Mouse (Mus musculus) liver, adult 2 months (tissue): Measurements from ENCODE around the gene Gk5. TPM values are rescaled to one million over a fixed set of nuclear protein-coding genes. Genes with fewer than 3 reads are reported as not detected.

Source experiments
- DNase-seq: peaks from one replicate; pipeline ENCODE4 v3.0.0-alpha.2; 2011; ENCODE audit warnings: low read depth, low spot score; ENCODE audit errors: extremely low read depth
- H3K27ac ChIP-seq: fragments of 200-500 bp; replicated peaks from 2 replicates; pipeline ENCODE4 v1.5.1; 2012; ENCODE audit warnings: low read depth, mild to moderate bottlenecking, control low read depth, inconsistent platforms, low read length; ENCODE audit not compliant: insufficient read depth
- H3K27me3 ChIP-seq: fragments of 200-500 bp; 2 replicates; pipeline ENCODE4 v1.6.1; 2012; ENCODE audit warnings: mild to moderate bottlenecking, moderate library complexity, low read length, inconsistent platforms; ENCODE audit not compliant: control insufficient read depth, insufficient read depth
- H3K36me3 ChIP-seq: fragments of 200-500 bp; 2 replicates; pipeline ENCODE4 v1.6.1; 2012; ENCODE audit warnings: low read length, inconsistent platforms; ENCODE audit not compliant: control insufficient read depth, insufficient read depth
- H3K4me1 ChIP-seq: fragments of 200-500 bp; 2 replicates; pipeline ENCODE4 v1.6.1; 2011; ENCODE audit warnings: low read length; ENCODE audit not compliant: control insufficient read depth, insufficient read depth
- H3K4me3 ChIP-seq: fragments of 200-500 bp; 2 replicates; pipeline ENCODE4 v1.5.1; 2011; ENCODE audit warnings: low read depth, mild to moderate bottlenecking, control low read depth, low read length, moderate library complexity; ENCODE audit not compliant: insufficient read depth
- H3K79me2 ChIP-seq: fragments of 200-500 bp; 2 replicates; pipeline ENCODE4 v1.6.1; 2012; ENCODE audit warnings: inconsistent platforms, mild to moderate bottlenecking, low read length, moderate library complexity; ENCODE audit not compliant: control insufficient read depth, insufficient read depth
- H3K9ac ChIP-seq: fragments of 200-500 bp; 2 replicates; pipeline ENCODE4 v1.6.1; 2012; ENCODE audit warnings: low read depth, mild to moderate bottlenecking, control low read depth, inconsistent platforms, low read length
- CTCF ChIP-seq: fragments of 200-500 bp; IDR thresholded peaks from 2 replicates; pipeline ENCODE4 v1.5.1; 2011; ENCODE audit warnings: low read depth, low read length, control low read depth
- POLR2A ChIP-seq: fragments of 200-500 bp; IDR thresholded peaks from 2 replicates; pipeline ENCODE4 v1.6.1; 2011; ENCODE audit warnings: low read length, control low read depth; ENCODE audit not compliant: insufficient read depth; ENCODE audit errors: extremely low read depth
- WGBS: fragments of 180-500 bp; shearing (Covaris S2); methylation state at CpG from one replicate; pipeline ENCODE4 v1.1.7; 2018; 5-methylcytosine and 5-hydroxymethylcytosine counted together
- polyA plus RNA-seq: library from polyadenylated mRNA; depleted of rRNA; stranded (reverse); fragments of >200 nt; gene quantifications from 2 replicates; pipeline ENCODE4 v1.2.3, GENCODE M21; 2012
- total RNA-seq: library from RNA; depleted of rRNA; stranded (reverse); fragments of >200 nt; gene quantifications from 2 replicates; pipeline ENCODE4 v1.2.3, GENCODE M21; 2014

The Gk5 gene
- total and polyA plus RNA-seq, 2 experiments = 0.06 to 0.37 TPM

DNA sequence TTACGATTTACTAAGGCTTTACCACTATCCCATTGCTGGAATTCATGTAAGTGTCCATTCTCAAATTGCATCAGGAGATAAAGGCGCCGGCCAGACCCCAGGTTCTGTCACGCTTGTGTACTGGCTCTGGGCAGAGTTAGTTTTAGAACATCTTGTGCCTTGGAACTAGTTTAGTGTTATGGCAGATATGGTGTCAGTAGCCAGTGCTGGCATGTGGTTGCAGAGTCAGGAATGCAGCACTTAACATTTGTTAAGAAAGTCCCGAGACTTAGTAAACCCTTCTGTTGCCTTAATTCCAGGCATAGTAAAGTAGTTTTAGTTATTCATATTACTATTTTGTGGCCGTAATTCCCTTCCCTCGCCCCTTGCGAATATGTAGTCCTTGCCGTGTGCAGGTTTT is 78.6 kb downstream of the Gk5 start:
- 0 out of 2 replicates have a peak, but pooled peaks cover 3% of the 10 kb centered on the region for H3K36me3 ChIP-seq
- H3K79me2 ChIP-seq = peaks cover 2% of the 10 kb centered on the region; the same call in 1 of the 2 replicates
- no peak overlapping the region for H3K27ac ChIP-seq
- no peak for TF ChIP-seq CTCF
- TF ChIP-seq POLR2A = no peak
- H3K4me3 ChIP-seq = no peak overlapping the region
- DNase-seq = no peak
- 75% methylated on average over 9 of the region's 9 CpGs for WGBS
- H3K9ac ChIP-seq = no peak overlapping the region
- H3K4me1 ChIP-seq = 0 out of 2 replicates have a peak, but pooled peaks cover 2% of the 10 kb centered on the region
- no peaks in the 10 kb centered on the region for H3K27me3 ChIP-seq

DNA sequence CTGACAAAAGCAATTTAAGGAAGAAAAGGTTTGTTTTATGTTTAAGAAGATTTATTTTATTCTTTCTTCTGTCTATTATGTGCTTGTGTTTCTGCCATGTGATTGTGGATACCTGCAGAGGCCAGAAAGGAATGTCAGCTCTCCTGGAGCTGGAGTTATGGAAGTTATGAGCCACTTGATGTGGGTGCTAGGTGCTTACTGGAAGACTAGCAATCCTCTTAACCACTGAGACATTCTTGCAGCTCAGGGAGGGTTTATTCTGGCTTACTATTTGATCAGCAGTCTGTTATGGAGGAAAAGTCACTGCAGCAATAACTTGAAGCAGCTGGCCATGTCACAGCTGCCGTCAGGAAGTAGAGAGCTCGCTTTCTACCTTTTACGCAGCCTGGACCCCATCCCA is 84.5 kb downstream of the Gk5 start:
- no peak overlapping the region for H3K4me3 ChIP-seq
- DNase-seq = no peak
- H3K36me3 ChIP-seq = peaks cover 12% of the 10 kb centered on the region
- no peak overlapping the region for H3K9ac ChIP-seq
- H3K27me3 ChIP-seq = no peaks in the 10 kb centered on the region
- no peak overlapping the region for H3K27ac ChIP-seq
- H3K79me2 ChIP-seq = peaks cover 2% of the 10 kb centered on the region; the same call in 1 of the 2 replicates
- 99% methylated on average over 3 of the region's 3 CpGs for WGBS
- no peaks in the 10 kb centered on the region for H3K4me1 ChIP-seq
- TF ChIP-seq POLR2A (no peak), CTCF (no peak)

DNA sequence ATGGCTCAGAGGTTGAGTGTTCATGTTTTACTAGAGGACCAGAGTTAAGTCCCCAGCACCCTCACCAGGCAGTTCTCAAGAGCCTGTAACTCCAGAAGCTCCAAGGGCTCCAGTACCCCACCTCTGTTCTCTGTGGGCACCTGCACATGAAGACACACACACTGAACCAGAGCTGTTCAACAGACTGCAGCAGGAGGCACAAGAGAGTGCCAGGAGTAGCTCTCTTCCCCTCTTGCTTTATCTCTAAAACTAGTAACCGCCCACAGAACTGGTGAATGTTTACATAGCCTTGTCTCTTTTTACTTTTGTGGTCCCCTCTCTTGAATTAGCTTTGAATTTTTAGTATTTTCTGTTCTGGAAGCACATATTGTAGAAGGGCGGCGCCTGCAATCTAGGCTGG is 88.3 kb downstream of the Gk5 start:
- H3K9ac ChIP-seq = no peak overlapping the region
- no peaks in the 10 kb centered on the region; the same call in 1 of the 2 replicates for H3K79me2 ChIP-seq
- peaks cover 11% of the 10 kb centered on the region for H3K36me3 ChIP-seq
- no peaks in the 10 kb centered on the region for H3K4me1 ChIP-seq
- WGBS = 95% methylated on average over 3 of the region's 3 CpGs
- H3K4me3 ChIP-seq = no peak overlapping the region
- no peak overlapping the region for H3K27ac ChIP-seq
- no peak for DNase-seq
- no peaks in the 10 kb centered on the region for H3K27me3 ChIP-seq
- TF ChIP-seq CTCF = no peak
- TF ChIP-seq POLR2A = no peak

DNA sequence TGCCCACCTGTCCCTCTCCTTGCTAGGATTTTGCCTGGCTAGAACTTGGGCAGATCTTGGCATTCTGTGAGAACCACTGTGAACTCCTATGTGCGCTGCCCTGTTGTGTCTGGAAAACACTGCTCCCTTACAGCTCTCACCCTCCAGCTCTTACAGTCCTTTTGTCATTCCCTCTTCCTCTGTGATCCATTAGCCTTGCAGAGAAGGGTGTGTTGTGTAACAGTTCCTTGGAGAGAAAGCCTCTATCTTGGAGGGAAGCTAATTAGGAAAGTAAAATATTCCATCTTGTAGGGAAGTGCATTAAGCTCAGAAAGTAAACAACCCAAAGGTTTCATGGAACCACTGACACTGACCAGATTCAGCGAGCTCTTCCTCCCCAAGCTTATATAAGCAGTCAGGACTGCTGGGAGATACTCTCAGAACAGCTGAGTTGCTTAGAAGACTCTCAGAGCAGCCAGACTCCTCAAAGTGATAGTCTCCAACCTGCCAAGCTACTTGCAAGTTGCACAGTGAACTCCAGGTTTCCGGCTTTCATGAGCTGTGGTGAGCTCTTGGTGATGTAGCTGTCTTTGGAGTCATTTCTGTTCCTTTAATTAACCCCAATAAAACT is 94.0 kb downstream of the Gk5 start:
- no peak overlapping the region for H3K9ac ChIP-seq
- H3K36me3 ChIP-seq = no peaks in the 10 kb centered on the region
- H3K4me1 ChIP-seq = peaks cover 4% of the 10 kb centered on the region; the same call in 1 of the 2 replicates
- peak; percentile 37 for DNase-seq
- WGBS = 89% methylated on average over 3 of the region's 3 CpGs
- H3K27me3 ChIP-seq = no peaks in the 10 kb centered on the region
- H3K27ac ChIP-seq = 0 out of 2 replicates have a peak overlapping the region, but pooled peaks have one; percentile 18
- no peaks in the 10 kb centered on the region; the same call in 1 of the 2 replicates for H3K79me2 ChIP-seq
- no peak for TF ChIP-seq CTCF
- no peak overlapping the region for H3K4me3 ChIP-seq

DNA sequence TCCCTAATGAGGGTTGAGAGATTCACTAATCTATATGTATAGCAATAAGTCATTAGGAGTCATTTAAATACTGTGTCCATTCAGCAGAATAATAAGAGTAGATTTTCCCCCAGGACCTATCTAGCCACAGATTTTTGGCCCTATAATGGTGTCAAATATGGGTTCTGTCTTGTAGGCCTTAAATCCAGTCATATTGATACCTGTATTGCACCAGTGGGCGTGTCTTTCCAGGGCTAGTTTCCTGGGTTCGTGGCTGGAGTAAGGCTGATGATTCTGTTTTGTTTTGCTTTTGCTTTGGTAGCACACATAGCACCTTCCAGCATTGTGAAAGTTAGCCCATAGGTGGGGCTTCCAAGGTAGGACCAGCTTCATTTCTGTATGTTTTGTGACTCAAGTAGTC is 95.0 kb downstream of the Gk5 start:
- Histone ChIP-seq H3K36me3 (no peaks in the 10 kb centered on the region), H3K27me3 (no peaks in the 10 kb centered on the region), H3K4me1 (peaks cover 4% of the 10 kb centered on the region; the same call in 1 of the 2 replicates), H3K79me2 (no peaks in the 10 kb centered on the region), H3K9ac (no peak overlapping the region), H3K27ac (no peak overlapping the region), H3K4me3 (no peak overlapping the region)
- no peak for DNase-seq
- TF ChIP-seq POLR2A = no peak
- TF ChIP-seq CTCF = no peak
- 93% methylated on average over 2 of the region's 2 CpGs for WGBS

DNA sequence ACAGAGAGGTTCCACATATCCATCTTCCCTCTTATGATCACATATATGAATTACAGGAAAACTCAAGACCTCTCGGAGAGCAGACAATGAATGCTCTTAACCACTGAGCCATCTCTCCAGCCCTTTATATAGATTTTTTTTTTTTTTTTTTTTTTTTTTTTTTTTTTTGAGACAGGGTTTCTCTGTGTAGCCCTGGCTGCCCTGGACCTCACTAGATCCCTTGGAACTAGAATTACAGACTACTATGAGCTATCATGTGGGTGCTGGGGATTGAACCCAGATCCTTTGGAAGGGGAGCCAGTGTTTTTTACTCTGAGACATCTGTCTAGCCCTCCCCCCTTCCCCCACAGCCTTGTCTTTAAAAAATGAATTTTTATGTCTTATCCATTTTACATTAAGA is 98.1 kb downstream of the Gk5 start:
- TF ChIP-seq POLR2A = no peak
- no peak for TF ChIP-seq CTCF
- no peak overlapping the region for H3K9ac ChIP-seq
- no peaks in the 10 kb centered on the region for H3K27me3 ChIP-seq
- peaks cover 2% of the 10 kb centered on the region; the same call in 1 of the 2 replicates for H3K79me2 ChIP-seq
- no peaks in the 10 kb centered on the region for H3K36me3 ChIP-seq
- no peak overlapping the region for H3K4me3 ChIP-seq
- DNase-seq = no peak
- WGBS = 100% methylated on average over 1 of the region's 1 CpGs
- H3K4me1 ChIP-seq = peaks cover 4% of the 10 kb centered on the region; the same call in 1 of the 2 replicates
- no peak overlapping the region for H3K27ac ChIP-seq
